Mouse (Mus musculus): Measurements from ENCODE around the gene Mrpl12. TPM values are rescaled to one million over a fixed set of nuclear protein-coding genes. Genes with fewer than 3 reads are reported as not detected.

Mrpl12 gene
- polyA plus RNA-seq, 1 experiment from 2014 or later: 139 TPM

- H3K27ac ChIP-seq: no peak overlapping the region
- H3K9ac ChIP-seq (replicated peaks): no peak overlapping the region
- ATAC-seq (ENCODE audit: insufficient number of reproducible peaks, insufficient read depth, low FRiP score, low TSS enrichment, low read depth): no peak
- peaks cover 8% of the 10 kb centered on the region; the same call in 1 of the 2 replicates for H3K4me1 ChIP-seq (replicated peaks)
- H3K27me3 ChIP-seq: no peaks in the 10 kb centered on the region
- 78% methylated on average over 5 of the region's 5 CpGs for WGBS
- H3K36me3 ChIP-seq: no peaks in the 10 kb centered on the region
- no peak overlapping the region for H3K4me3 ChIP-seq (replicated peaks)
- H3K9me3 ChIP-seq: no peaks in the 10 kb centered on the region
- H3K4me2 ChIP-seq: no peak overlapping the region
Observed at GRCm38 (mm10) chr11:120520967-120521540, 36.6 kb downstream of the Mrpl12 start.

DNA sequence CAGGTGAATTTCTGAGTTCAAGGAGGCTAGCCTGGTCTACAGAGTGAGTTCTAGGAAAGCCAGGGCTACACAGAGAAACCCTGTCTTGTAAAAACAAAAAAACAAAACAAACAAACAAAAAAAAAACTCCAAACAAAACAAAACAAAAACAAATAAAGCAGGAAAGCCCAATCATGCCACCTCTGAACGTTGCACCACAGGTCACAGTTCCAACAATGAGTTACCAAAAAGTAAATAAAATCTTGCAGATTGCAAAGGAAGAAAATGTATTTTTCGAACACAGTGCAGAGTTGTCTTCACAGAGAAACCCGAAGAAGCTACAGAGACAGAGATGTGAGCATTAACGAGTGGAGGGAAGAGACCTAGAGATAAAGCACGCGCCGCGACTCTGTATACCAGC is 38.2 kb downstream of the Mrpl12 start:
- no peak overlapping the region for H3K4me2 ChIP-seq
- H3K27ac ChIP-seq: no peak overlapping the region
- ATAC-seq (ENCODE audit: insufficient number of reproducible peaks, insufficient read depth, low FRiP score, low TSS enrichment, low read depth): no peak
- H3K36me3 ChIP-seq: no peaks in the 10 kb centered on the region
- WGBS: 88% methylated on average over 8 of the region's 8 CpGs
- peaks cover 8% of the 10 kb centered on the region; the same call in 1 of the 2 replicates for H3K4me1 ChIP-seq (replicated peaks)
- H3K4me3 ChIP-seq (replicated peaks): no peak overlapping the region
- H3K27me3 ChIP-seq: peaks cover 2% of the 10 kb centered on the region
- no peak overlapping the region for H3K9ac ChIP-seq (replicated peaks)
- no peaks in the 10 kb centered on the region for H3K9me3 ChIP-seq

DNA sequence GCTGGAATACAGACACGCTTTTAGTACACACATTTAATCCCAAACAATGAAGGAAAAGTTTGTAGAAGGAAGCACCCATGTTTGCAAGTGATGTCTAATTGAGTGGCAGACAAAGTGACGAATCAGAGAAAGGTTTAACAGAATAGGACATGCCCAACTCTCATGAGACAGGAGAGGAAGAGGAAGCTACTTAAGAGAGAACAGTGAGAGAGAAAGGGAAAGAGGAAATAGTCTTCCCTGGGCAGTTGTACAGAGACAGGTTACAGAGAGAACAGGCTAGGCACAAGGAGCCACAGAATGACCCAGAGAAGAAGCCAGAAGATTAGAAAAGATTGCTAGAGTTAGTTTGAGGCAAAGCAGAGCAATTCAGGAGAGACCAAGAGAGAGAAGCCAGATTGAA is 41.5 kb downstream of the Mrpl12 start:
- WGBS: 85% methylated on average over 2 of the region's 2 CpGs
- peaks cover 36% of the 10 kb centered on the region for H3K27me3 ChIP-seq
- H3K9ac ChIP-seq (replicated peaks): no peak overlapping the region
- H3K27ac ChIP-seq: no peak overlapping the region
- H3K4me1 ChIP-seq (replicated peaks): peaks cover 11% of the 10 kb centered on the region
- ATAC-seq (ENCODE audit: insufficient number of reproducible peaks, insufficient read depth, low FRiP score, low TSS enrichment, low read depth): no peak
- H3K9me3 ChIP-seq: no peaks in the 10 kb centered on the region
- no peaks in the 10 kb centered on the region for H3K36me3 ChIP-seq
- H3K4me2 ChIP-seq: no peak overlapping the region
- H3K4me3 ChIP-seq (replicated peaks): no peak overlapping the region

- H3K27me3 ChIP-seq: peaks cover 55% of the 10 kb centered on the region
- H3K36me3 ChIP-seq: no peaks in the 10 kb centered on the region
- 78% methylated on average over 9 of the region's 9 CpGs for WGBS
Observed at GRCm38 (mm10) chr11:120527690-120528354, 43.4 kb downstream of the Mrpl12 start.

DNA sequence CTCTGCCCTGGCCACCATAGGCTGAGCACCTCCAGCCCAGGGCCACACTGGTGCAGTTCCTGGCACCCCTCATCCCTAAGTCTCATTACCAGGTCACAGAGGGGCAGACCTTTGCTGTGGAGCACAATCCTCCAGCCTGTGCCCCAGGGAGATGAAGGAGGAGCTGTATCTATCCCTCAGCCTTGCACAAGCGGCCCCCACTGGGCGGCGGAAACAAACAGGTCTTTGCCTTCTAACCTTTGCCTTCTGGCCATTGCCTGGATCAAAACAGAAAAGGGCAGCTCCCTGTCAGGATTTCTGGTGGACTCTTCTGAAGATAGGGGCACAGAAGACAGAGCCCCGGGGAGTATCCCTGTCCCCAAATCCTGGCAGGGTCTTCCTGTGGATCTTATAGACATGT is 44.5 kb downstream of the Mrpl12 start:
- 60% methylated on average over 4 of the region's 4 CpGs for WGBS
- peaks cover 19% of the 10 kb centered on the region for H3K4me1 ChIP-seq (replicated peaks)
- no peaks in the 10 kb centered on the region for H3K9me3 ChIP-seq
- no peaks in the 10 kb centered on the region for H3K36me3 ChIP-seq
- no peak overlapping the region for H3K4me2 ChIP-seq
- no peak overlapping the region for H3K4me3 ChIP-seq (replicated peaks)
- H3K9ac ChIP-seq (replicated peaks): no peak overlapping the region
- no peak for ATAC-seq (ENCODE audit: insufficient number of reproducible peaks, insufficient read depth, low FRiP score, low TSS enrichment, low read depth)
- H3K27me3 ChIP-seq: peaks cover 66% of the 10 kb centered on the region
- no peak overlapping the region for H3K27ac ChIP-seq

More at GRCm38 (mm10) chr11:120527690-120528354, 43.4 kb downstream of the Mrpl12 start:
- Histone ChIP-seq H3K27ac (no peak overlapping the region), H3K4me1 (replicated peaks) (peaks cover 19% of the 10 kb centered on the region), H3K9ac (replicated peaks) (no peak overlapping the region), H3K9me3 (no peaks in the 10 kb centered on the region), H3K4me3 (replicated peaks) (no peak overlapping the region), H3K4me2 (no peak overlapping the region)
- ATAC-seq (ENCODE audit: insufficient number of reproducible peaks, insufficient read depth, low FRiP score, low TSS enrichment, low read depth): no peak

DNA sequence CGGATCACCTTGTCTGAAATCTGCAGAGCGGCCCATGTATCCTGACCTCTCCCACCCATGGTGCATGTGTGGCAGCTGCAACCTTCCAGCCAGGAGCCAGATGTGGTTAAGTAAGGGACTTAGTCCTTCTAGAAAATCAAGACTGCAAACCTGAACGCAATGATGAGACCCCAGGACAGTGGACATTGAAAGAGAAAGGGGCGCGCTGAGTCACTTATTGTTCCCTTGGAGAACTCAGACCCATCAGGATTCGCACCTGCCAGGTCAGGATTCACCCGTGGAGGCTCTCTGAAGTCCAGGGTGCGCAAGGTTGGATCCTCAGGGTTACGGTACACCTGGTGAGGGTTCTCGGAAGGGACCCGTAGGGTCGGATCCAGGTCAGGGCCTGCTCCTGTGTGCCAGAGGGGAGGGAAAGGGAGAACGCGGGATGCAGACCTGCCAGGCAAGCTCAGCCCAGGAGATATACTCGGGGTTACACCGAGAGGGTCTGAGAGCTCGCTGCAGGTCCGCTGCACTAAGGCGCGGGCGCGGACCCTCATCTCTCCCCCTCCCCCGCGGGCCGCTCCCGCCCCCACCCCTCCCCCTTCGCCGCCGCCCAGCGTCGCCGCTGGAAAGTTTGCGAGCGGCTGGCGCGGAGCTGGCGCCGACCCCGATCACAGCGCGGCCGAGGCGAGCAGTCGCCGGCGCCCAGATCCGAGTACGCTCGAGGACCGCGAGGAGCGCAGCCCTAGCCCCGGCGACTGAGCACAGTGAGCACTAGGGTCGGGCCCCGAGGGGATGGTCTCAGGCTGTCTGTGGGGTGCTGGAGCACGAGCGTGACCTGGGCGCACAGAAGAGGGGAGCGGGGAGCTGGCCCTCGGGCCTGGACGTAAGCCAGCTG is 45.9 kb downstream of the Mrpl12 start, which contains the start of gene Gcgr:
TSS of gene Gcgr (plus strand) at position 615 of the 880 bp plus-strand sequence.
- Histone ChIP-seq H3K4me2 (peak within 1 kb of the TSS; percentile 89), H3K4me3 (replicated peaks) (peak within 1 kb of the TSS; percentile 51), H3K27me3 (peaks cover 79% of the 10 kb centered on the region), H3K9me3 (no peaks in the 10 kb centered on the region), H3K9ac (replicated peaks) (peak within 1 kb of the TSS; percentile 54), H3K4me1 (replicated peaks) (peaks cover 19% of the 10 kb centered on the region), H3K36me3 (no peaks in the 10 kb centered on the region), H3K27ac (no peak within 1 kb of the TSS)
- 7% methylated on average over 59 of the region's 62 CpGs for WGBS
- no peak; the same call in 1 of the 2 replicates for ATAC-seq (ENCODE audit: insufficient number of reproducible peaks, insufficient read depth, low FRiP score, low TSS enrichment, low read depth)

DNA sequence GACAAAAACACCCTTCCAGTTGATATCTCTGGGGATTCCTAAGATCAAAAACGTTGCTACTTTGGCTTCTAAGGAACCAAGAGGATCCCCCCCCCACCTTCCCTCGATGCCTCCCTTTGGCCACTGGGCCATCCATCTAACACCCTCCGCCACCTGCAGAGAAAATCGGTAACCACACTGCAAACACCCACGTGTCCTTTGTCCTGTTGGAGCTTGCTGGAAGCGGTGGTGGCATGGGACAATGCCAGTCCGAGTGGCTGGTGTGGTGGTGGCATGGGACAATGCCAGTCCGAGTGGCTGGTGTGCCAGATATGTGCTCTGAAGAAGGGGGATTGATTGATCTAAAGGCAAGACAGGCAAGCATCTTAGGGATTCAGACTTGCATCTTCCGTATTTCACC is 47.2 kb downstream of the Mrpl12 start:
- peaks cover 19% of the 10 kb centered on the region for H3K4me1 ChIP-seq (replicated peaks)
- H3K9me3 ChIP-seq: no peaks in the 10 kb centered on the region
- H3K36me3 ChIP-seq: no peaks in the 10 kb centered on the region
- H3K4me3 ChIP-seq (replicated peaks): peak overlapping the region; percentile 51
- peaks cover 83% of the 10 kb centered on the region for H3K27me3 ChIP-seq
- H3K4me2 ChIP-seq: peak overlapping the region; percentile 89
- H3K9ac ChIP-seq (replicated peaks): no peak overlapping the region
- 27% methylated on average over 9 of the region's 9 CpGs for WGBS
- ATAC-seq (ENCODE audit: insufficient number of reproducible peaks, insufficient read depth, low FRiP score, low TSS enrichment, low read depth): no peak
- no peak overlapping the region for H3K27ac ChIP-seq

- no peaks in the 10 kb centered on the region for H3K9me3 ChIP-seq
- H3K27ac ChIP-seq: no peak overlapping the region
- H3K4me3 ChIP-seq (replicated peaks): no peak overlapping the region
- no peaks in the 10 kb centered on the region for H3K36me3 ChIP-seq
- H3K27me3 ChIP-seq: peaks cover 65% of the 10 kb centered on the region
- ATAC-seq (ENCODE audit: insufficient number of reproducible peaks, insufficient read depth, low FRiP score, low TSS enrichment, low read depth): no peak
- 86% methylated on average over 8 of the region's 8 CpGs for WGBS
- H3K4me2 ChIP-seq: no peak overlapping the region
- H3K9ac ChIP-seq (replicated peaks): no peak overlapping the region
- H3K4me1 ChIP-seq (replicated peaks): peaks cover 25% of the 10 kb centered on the region
Observed at GRCm38 (mm10) chr11:120534093-120534492, 49.7 kb downstream of the Mrpl12 start.

GRCm38 (mm10) chr11:120535145-120535544 is 50.7 kb downstream of the Mrpl12 start:
- H3K36me3 ChIP-seq: no peaks in the 10 kb centered on the region
- H3K27ac ChIP-seq: no peak overlapping the region
- H3K9me3 ChIP-seq: no peaks in the 10 kb centered on the region
- no peak overlapping the region for H3K4me3 ChIP-seq (replicated peaks)
- H3K4me1 ChIP-seq (replicated peaks): peaks cover 31% of the 10 kb centered on the region
- H3K27me3 ChIP-seq: peaks cover 55% of the 10 kb centered on the region
- ATAC-seq (ENCODE audit: insufficient number of reproducible peaks, insufficient read depth, low FRiP score, low TSS enrichment, low read depth): no peak
- no peak overlapping the region for H3K9ac ChIP-seq (replicated peaks)
- 69% methylated on average over 3 of the region's 3 CpGs for WGBS
- H3K4me2 ChIP-seq: no peak overlapping the region

DNA sequence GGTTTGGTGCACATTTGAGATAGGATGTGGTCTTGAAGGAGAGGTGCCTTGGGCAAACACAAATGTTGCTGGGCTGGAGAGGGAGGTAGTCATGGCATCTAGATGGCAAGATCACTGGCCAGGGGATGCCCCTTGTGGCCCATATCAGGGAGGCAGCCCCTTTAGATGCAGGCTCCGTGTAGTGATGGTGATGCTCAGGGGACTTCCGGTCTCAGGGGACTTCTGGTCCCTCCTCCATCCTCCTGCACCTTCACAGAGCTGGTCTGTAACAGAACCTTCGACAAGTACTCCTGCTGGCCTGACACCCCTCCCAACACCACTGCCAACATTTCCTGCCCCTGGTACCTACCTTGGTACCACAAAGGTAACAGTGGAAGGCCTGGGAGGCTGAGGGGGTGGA is 51.4 kb downstream of the Mrpl12 start:
- Histone ChIP-seq H3K9ac (replicated peaks) (no peak overlapping the region), H3K9me3 (no peaks in the 10 kb centered on the region), H3K36me3 (no peaks in the 10 kb centered on the region), H3K4me3 (replicated peaks) (no peak overlapping the region), H3K4me2 (no peak overlapping the region), H3K27ac (no peak overlapping the region), H3K4me1 (replicated peaks) (peaks cover 32% of the 10 kb centered on the region), H3K27me3 (peaks cover 48% of the 10 kb centered on the region)
- ATAC-seq (ENCODE audit: insufficient number of reproducible peaks, insufficient read depth, low FRiP score, low TSS enrichment, low read depth): no peak
- 64% methylated on average over 3 of the region's 3 CpGs for WGBS

GRCm38 (mm10) chr11:120538485-120538884 is 54.1 kb downstream of the Mrpl12 start:
- no peak for ATAC-seq (ENCODE audit: insufficient number of reproducible peaks, insufficient read depth, low FRiP score, low TSS enrichment, low read depth)
- peaks cover 21% of the 10 kb centered on the region for H3K27me3 ChIP-seq
- no peak overlapping the region for H3K4me3 ChIP-seq (replicated peaks)
- H3K4me1 ChIP-seq (replicated peaks): peaks cover 24% of the 10 kb centered on the region
- 91% methylated on average over 3 of the region's 3 CpGs for WGBS
- H3K9ac ChIP-seq (replicated peaks): no peak overlapping the region
- no peak overlapping the region for H3K4me2 ChIP-seq
- peak overlapping the region; percentile 86; the same call in 1 of the 2 replicates for H3K27ac ChIP-seq
- H3K9me3 ChIP-seq: no peaks in the 10 kb centered on the region
- peaks cover 23% of the 10 kb centered on the region for H3K36me3 ChIP-seq
